Mouse (Mus musculus) limb, embryonic 14.5 days (tissue): ENCODE results near the gene Rcbtb2. TPM values are rescaled to one million over a fixed set of nuclear protein-coding genes. Genes with fewer than 3 reads are reported as not detected.

Source experiments
- ATAC-seq: fragments of 200-750 bp; cut with Nextera tagmentation; 2 replicates; pipeline ENCODE4 v1.8.0; 2017; ENCODE audit warnings: low read depth, moderate number of reproducible peaks, moderate TSS enrichment; ENCODE audit not compliant: low FRiP score
- DNase-seq: peaks from one replicate; pipeline ENCODE4 v3.0.0-alpha.2; 2015; ENCODE audit warnings: low spot score
- H3K27ac ChIP-seq: fragments of 300-500 bp; sonication (generic); replicated peaks from 2 replicates; pipeline ENCODE4 v1.5.1; 2014; ENCODE audit warnings: low read depth, mild to moderate bottlenecking, low read length, moderate library complexity, mixed read lengths
- H3K27me3 ChIP-seq: fragments of 300-500 bp; sonication (generic); 2 replicates; pipeline ENCODE4 v1.6.1; 2014; ENCODE audit warnings: low read length, mixed read lengths; ENCODE audit not compliant: control insufficient read depth, insufficient read depth
- H3K36me3 ChIP-seq: fragments of 300-500 bp; sonication (generic); 2 replicates; pipeline ENCODE4 v1.6.1; 2014; ENCODE audit warnings: mild to moderate bottlenecking, low read length, moderate library complexity, mixed read lengths; ENCODE audit not compliant: control insufficient read depth, insufficient read depth
- H3K4me1 ChIP-seq: fragments of 300-500 bp; sonication (generic); 2 replicates; pipeline ENCODE4 v1.6.1; 2014; ENCODE audit warnings: antibody characterized with exemption, low read length, mixed read lengths; ENCODE audit not compliant: control insufficient read depth, insufficient read depth
- H3K4me2 ChIP-seq: fragments of 300-500 bp; sonication (generic); replicated peaks from 2 replicates; pipeline ENCODE4 v1.6.1; 2014; ENCODE audit warnings: low read depth, mild to moderate bottlenecking, low read length, moderate library complexity; ENCODE audit not compliant: severe bottlenecking
- H3K4me3 ChIP-seq: fragments of 300-500 bp; sonication (generic); replicated peaks from 2 replicates; pipeline ENCODE4 v1.5.1; 2014; ENCODE audit warnings: low read length
- H3K9ac ChIP-seq: fragments of 300-500 bp; sonication (generic); 2 replicates; pipeline ENCODE4 v1.6.1; 2014; ENCODE audit warnings: mild to moderate bottlenecking, low read depth, low read length, moderate library complexity; ENCODE audit not compliant: severe bottlenecking
- H3K9me3 ChIP-seq: fragments of 300-500 bp; sonication (generic); 2 replicates; pipeline ENCODE4 v1.6.1; 2016; ENCODE audit warnings: low read length; ENCODE audit not compliant: control insufficient read depth
- POLR2A ChIP-seq: fragments of 200-500 bp; IDR thresholded peaks from 2 replicates; pipeline ENCODE4 v1.8.0; 2012; ENCODE audit warnings: inconsistent platforms, mild to moderate bottlenecking, moderate library complexity, borderline replicate concordance; ENCODE audit not compliant: insufficient read depth, insufficient read length; ENCODE audit errors: extremely low read depth
- WGBS: fragments of 180-500 bp; shearing (Covaris S2); extraction: QIAGEN DNeasy Blood & Tissue Kit; methylation state at CpG from one replicate; pipeline ENCODE4 v1.1.7; 2014; 5-methylcytosine and 5-hydroxymethylcytosine counted together
- polyA plus RNA-seq, 2 experiments: library from polyadenylated mRNA; depleted of rRNA in 1 of 2; stranded (reverse) in 1 of 2; unstranded in 1 of 2; fragments of >200 nt; fragmentation: Nextera tagmentation in 1 of 2; extraction: Ambion mirVana in 1 of 2; gene quantifications; 2 replicates each; pipeline versions ENCODE4 v1.2.1 to v1.2.3; 2012 to 2014

The Rcbtb2 gene
- polyA plus RNA-seq, 2 experiments: 87.0 to 98.8 TPM

DNA sequence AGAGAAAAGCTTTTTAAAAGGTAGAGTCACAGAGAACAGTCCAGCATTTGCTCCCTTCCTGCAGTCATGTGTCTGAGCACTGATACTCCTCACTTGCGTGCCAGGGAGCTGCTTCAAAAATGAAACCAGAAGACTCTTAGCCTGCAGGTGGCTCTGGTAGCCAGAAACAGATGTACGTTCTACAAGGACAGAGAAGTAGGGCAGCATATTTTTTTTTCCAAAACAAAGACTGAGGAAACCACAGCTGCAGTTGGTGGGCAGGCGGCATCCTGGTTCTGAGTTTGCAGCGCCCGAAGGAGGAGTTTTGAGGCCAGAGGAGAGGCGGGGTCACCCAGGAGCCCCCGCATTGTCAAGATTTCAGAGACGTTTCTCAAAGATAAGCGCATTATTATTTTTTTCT, 5.9 kb upstream of the Rcbtb2 start:
- Histone ChIP-seq H3K4me3 (0 out of 2 replicates have a peak overlapping the region, but pooled peaks have one; percentile 2), H3K9me3 (no peaks in the 10 kb centered on the region), H3K4me2 (peak overlapping the region; percentile 40; the same call in 1 of the 2 replicates), H3K36me3 (no peaks in the 10 kb centered on the region), H3K9ac (no peak overlapping the region), H3K4me1 (peaks cover 15% of the 10 kb centered on the region), H3K27me3 (no peaks in the 10 kb centered on the region), H3K27ac (peak overlapping the region; percentile 61)
- 17% methylated on average over 9 of the region's 9 CpGs for WGBS
- DNase-seq (peak; percentile 34), ATAC-seq (peak; percentile 44)
- no peak for TF ChIP-seq POLR2A

DNA sequence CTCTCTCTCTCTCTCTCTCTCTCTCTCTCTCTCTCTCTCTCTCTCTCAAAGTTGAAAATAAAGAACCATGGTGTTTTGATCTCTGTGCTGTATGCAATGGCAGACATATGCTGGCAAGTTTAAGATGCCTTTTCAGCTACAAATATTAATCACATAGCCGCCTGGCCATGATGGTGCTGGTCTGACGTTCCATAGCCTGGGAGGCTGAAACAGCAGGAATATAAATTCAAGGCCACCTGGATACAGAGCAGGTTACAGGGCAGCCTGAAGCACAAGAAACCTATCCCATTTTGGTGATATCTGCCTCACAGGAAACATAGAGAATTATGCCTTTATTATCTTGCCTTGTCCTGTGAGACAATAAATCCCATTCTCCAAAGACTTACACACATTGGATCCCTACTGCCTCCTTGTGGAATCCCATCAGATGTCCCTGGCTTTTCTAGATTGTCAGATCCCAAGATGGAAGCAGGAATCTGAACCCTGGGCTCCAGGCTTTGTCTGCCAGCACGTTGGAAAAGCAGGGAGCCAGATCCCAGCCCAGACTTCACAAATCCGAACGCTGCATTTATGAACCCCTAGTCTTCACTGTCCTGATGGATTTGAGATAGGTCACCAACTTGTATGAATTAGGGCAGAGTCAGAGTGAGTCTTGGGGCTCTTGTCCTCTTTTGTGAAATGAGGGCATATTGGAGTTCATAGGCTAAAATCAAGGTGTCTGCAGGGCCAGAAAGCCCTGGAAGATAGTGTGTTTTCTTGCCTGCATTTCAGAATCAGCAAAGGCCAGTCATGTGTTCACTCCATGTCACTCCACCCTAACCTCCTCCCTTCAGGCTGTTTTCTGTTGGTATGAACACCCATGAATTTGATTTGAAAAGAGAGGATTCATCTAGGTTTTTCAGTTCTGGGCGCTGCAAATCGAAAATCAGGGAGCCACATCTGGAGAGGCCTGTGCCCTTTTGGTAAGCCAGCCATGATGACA, 5.1 kb upstream of the Rcbtb2 start:
- Histone ChIP-seq H3K4me2 (peak overlapping the region; percentile 40; the same call in 1 of the 2 replicates), H3K4me3 (no peak overlapping the region), H3K9me3 (no peaks in the 10 kb centered on the region), H3K36me3 (no peaks in the 10 kb centered on the region), H3K27me3 (no peaks in the 10 kb centered on the region), H3K27ac (no peak overlapping the region), H3K9ac (no peak overlapping the region), H3K4me1 (peaks cover 15% of the 10 kb centered on the region)
- WGBS: 64% methylated on average over 7 of the region's 7 CpGs
- TF ChIP-seq POLR2A: no peak
- ATAC-seq: no peak
- no peak for DNase-seq

DNA sequence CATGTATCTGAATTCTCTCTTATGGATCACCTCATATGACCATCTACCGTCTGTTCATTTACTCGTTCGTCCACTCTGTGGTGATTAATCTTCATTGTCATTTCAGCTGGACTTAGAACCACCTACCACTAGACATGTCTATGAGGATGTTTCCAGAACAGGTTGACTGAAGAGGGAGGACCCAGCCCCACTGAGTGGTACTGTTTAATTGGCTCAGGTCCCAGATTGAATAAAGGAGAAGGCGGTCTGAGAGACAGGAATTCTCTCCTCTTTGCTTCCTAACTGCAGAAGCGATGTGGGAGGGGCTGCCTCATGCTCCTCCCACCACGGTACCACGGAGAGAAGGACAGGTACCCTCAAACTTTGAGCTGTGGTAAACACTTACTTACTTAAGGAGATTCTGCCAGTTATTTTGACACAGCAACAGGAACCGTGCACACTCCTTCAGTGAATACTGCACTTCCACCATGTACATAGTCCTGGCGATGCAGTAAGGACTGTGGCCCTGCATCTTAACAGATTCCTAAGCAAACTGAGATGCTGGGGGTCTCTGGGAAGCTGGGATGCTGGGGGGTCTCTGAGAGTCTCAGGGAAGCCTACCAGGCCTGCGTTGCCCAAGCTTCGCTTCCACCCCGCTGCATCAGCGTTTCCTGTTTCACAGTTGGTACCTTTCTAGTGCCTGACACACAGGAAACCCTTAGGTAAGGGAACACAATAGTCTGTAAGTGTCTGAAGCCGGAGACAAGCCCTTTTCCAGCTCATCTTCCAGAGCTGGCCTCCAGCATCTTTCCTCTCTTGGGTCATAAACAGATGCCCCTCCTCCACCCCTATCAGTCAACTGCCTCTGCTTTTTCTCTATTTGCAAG, 4.1 kb upstream of the Rcbtb2 start:
- Histone ChIP-seq H3K36me3 (no peaks in the 10 kb centered on the region), H3K4me1 (peaks cover 15% of the 10 kb centered on the region), H3K9ac (no peak overlapping the region), H3K4me3 (no peak overlapping the region), H3K9me3 (no peaks in the 10 kb centered on the region), H3K27me3 (no peaks in the 10 kb centered on the region), H3K4me2 (no peak overlapping the region), H3K27ac (no peak overlapping the region)
- no peak for ATAC-seq
- DNase-seq: no peak
- TF ChIP-seq POLR2A: no peak
- WGBS: 71% methylated on average over 14 of the region's 14 CpGs

DNA sequence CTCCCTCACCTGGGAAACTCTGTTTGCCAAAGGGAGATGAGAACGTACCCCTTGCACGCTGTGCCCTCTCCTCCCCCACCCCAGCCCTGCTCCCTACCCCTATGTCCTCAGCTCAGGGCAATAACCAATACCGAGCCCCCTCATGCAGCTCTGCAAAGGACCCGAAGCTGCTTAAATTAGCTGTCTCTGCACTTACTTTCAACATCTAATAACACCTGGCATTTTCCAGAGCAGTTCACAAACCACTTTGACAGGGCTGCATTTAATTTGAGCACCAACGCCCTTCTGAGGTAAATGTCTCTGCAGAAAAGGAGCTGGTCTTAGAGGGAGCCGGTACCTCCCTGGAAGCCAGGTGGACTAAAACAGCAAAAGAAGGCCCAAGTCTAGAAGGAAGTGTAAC, 3.4 kb upstream of the Rcbtb2 start:
- H3K4me3 ChIP-seq: no peak overlapping the region
- no peak overlapping the region for H3K4me2 ChIP-seq
- no peak overlapping the region for H3K9ac ChIP-seq
- peaks cover 15% of the 10 kb centered on the region for H3K4me1 ChIP-seq
- no peaks in the 10 kb centered on the region for H3K9me3 ChIP-seq
- no peaks in the 10 kb centered on the region for H3K27me3 ChIP-seq
- no peaks in the 10 kb centered on the region for H3K36me3 ChIP-seq
- no peak for TF ChIP-seq POLR2A
- DNase-seq (no peak), ATAC-seq (no peak)
- WGBS: 22% methylated on average over 6 of the region's 6 CpGs
- H3K27ac ChIP-seq: no peak overlapping the region

DNA sequence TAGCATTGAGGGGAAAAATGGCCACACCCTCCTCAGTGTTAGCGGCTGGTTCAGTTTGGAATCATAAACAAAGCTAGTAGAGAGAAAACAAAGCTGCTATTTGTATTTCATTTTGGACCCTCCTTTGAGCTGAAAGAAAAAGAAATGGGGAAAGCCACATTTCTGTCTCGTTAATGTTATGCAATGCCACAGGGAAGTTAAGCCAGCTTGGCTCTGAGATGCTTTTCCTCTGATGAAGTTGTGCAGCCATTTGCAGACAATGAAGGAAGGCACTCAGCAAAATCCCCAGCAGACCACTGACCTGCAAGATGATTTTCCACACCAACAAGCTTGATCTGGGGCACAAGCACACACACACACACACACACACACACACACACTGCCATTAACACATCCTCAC, 2.9 kb upstream of the Rcbtb2 start:
- Histone ChIP-seq H3K27ac (no peak overlapping the region), H3K4me2 (no peak overlapping the region), H3K4me3 (no peak overlapping the region), H3K36me3 (no peaks in the 10 kb centered on the region), H3K9ac (no peak overlapping the region), H3K27me3 (no peaks in the 10 kb centered on the region), H3K4me1 (peaks cover 15% of the 10 kb centered on the region), H3K9me3 (no peaks in the 10 kb centered on the region)
- 35% methylated on average over 2 of the region's 2 CpGs for WGBS
- no peak for ATAC-seq
- no peak for DNase-seq
- TF ChIP-seq POLR2A: no peak
